Mouse (Mus musculus) neural tube, embryonic 15.5 days (tissue): ENCODE results near the gene Casc3. TPM values are rescaled to one million over a fixed set of nuclear protein-coding genes. Genes with fewer than 3 reads are reported as not detected.

Source experiments
- ATAC-seq: fragments of 200-750 bp; cut with Nextera tagmentation; 2 replicates; pipeline ENCODE4 v1.8.0; 2017; ENCODE audit warnings: mild to moderate bottlenecking, moderate TSS enrichment, moderate library complexity; ENCODE audit not compliant: low FRiP score
- H3K27ac ChIP-seq: fragments of 300-500 bp; sonication (generic); replicated peaks from 2 replicates; pipeline ENCODE4 v1.5.1; 2015; ENCODE audit warnings: mild to moderate bottlenecking, inconsistent platforms
- H3K27me3 ChIP-seq: fragments of 300-500 bp; sonication (generic); replicated peaks from 2 replicates; pipeline ENCODE4 v1.6.1; 2015; ENCODE audit warnings: inconsistent platforms
- H3K36me3 ChIP-seq: fragments of 300-500 bp; sonication (generic); 2 replicates; pipeline ENCODE4 v1.6.1; 2015; ENCODE audit warnings: inconsistent platforms
- H3K4me1 ChIP-seq: fragments of 300-500 bp; sonication (generic); 2 replicates; pipeline ENCODE4 v1.6.1; 2015; ENCODE audit warnings: inconsistent platforms
- H3K4me2 ChIP-seq: fragments of 300-500 bp; sonication (generic); 2 replicates; pipeline ENCODE4 v1.6.1; 2015; ENCODE audit warnings: inconsistent platforms, mild to moderate bottlenecking, moderate library complexity
- H3K4me3 ChIP-seq: fragments of 300-500 bp; sonication (generic); replicated peaks from 2 replicates; pipeline ENCODE4 v1.5.1; 2015; ENCODE audit warnings: mild to moderate bottlenecking, inconsistent platforms
- H3K9ac ChIP-seq: fragments of 300-500 bp; sonication (generic); replicated peaks from 2 replicates; pipeline ENCODE4 v1.6.1; 2015; ENCODE audit warnings: mild to moderate bottlenecking, inconsistent platforms
- H3K9me3 ChIP-seq: fragments of 300-500 bp; sonication (generic); replicated peaks from 2 replicates; pipeline ENCODE4 v1.6.1; 2016; ENCODE audit warnings: inconsistent platforms
- whole genome bisulfite sequencing: fragments of 180-500 bp; shearing (Covaris S2); methylation state at CpG from one replicate; pipeline ENCODE4 v1.1.7; 2015; ENCODE audit warnings: mixed read lengths; 5-methylcytosine and 5-hydroxymethylcytosine counted together
- polyA plus RNA-seq: library from polyadenylated mRNA; unstranded; fragments of >200 nt; fragmentation: Nextera tagmentation; extraction: Ambion mirVana; gene quantifications from 2 replicates; pipeline ENCODE4 v1.2.1, GENCODE M21; 2015

The Casc3 gene
- 44.3 and 46.8 TPM in 2 replicates for polyA plus RNA-seq

DNA sequence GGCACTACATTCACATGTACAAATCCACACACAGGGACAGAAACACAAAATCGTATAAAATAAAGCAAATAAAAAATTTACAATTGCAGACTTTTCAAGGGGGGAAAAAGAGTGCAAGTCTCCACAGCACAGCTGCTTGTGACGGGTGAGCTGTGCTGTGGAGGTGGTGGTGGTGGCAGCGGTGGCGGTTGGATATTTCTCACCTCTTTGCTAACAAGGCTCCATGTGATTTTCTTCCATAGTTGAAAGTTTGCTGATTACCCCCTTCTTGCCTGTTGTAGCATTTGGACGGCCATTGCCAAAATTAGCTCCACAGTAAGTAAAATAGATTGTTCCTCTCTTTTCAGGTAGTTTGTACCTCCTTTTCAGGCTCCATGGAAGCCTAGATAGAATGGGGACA lies at the start of gene Casc3:
Casc3 (plus strand) TSS at position 301 of the 400 bp plus-strand sequence.
- no peak within 1 kb of the TSS for H3K4me3 ChIP-seq
- no peak within 1 kb of the TSS for H3K9ac ChIP-seq
- no peak within 1 kb of the TSS for H3K4me2 ChIP-seq
- 95% methylated on average over 5 of the region's 5 CpGs for WGBS
- H3K36me3 ChIP-seq: peaks cover 80% of the 10 kb centered on the region
- no peak within 1 kb of the TSS for H3K27ac ChIP-seq
- H3K27me3 ChIP-seq: no peaks in the 10 kb centered on the region
- H3K9me3 ChIP-seq: no peaks in the 10 kb centered on the region
- ATAC-seq: no peak
- peaks cover 18% of the 10 kb centered on the region for H3K4me1 ChIP-seq

DNA sequence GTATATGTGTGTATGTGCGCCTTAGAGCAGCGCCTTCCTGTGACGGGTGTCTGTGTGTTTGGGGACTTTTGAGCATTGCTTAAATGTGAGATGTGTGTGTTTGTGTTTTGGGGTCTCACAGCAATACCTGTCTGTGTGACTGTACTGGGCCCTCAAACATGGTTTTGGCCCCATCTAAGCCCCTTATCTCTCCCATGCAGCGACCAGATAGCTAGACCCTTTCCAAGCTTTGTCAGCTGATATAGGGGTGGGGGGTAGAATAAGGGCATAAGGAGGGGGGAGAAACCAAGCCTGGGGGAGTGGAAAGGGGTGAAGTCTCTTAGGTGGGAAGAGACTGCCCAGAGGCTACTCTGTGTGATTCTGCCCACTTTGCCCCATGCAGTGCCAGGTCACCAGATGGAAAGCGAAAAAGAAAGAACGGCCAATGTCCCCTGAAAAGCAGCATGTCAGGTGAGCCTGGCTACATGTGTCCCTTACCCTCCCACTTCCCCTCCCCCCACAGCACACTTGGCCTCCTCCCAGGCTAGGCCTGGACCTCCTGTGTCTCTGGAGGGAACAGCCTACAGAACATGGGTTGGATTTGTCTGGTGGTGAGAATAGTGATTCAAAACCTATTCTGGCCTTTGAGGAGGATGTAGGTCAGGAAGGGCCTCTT lies 48.9 kb upstream of the Casc3 start:
- H3K27me3 ChIP-seq: no peaks in the 10 kb centered on the region
- H3K36me3 ChIP-seq: peaks cover 50% of the 10 kb centered on the region
- 91% methylated on average over 6 of the region's 6 CpGs for WGBS
- H3K27ac ChIP-seq: no peak overlapping the region
- peaks cover 48% of the 10 kb centered on the region for H3K4me1 ChIP-seq
- ATAC-seq: no peak
- H3K4me2 ChIP-seq: no peak overlapping the region
- H3K9me3 ChIP-seq: no peaks in the 10 kb centered on the region
- no peak overlapping the region for H3K9ac ChIP-seq
- H3K4me3 ChIP-seq: no peak overlapping the region

DNA sequence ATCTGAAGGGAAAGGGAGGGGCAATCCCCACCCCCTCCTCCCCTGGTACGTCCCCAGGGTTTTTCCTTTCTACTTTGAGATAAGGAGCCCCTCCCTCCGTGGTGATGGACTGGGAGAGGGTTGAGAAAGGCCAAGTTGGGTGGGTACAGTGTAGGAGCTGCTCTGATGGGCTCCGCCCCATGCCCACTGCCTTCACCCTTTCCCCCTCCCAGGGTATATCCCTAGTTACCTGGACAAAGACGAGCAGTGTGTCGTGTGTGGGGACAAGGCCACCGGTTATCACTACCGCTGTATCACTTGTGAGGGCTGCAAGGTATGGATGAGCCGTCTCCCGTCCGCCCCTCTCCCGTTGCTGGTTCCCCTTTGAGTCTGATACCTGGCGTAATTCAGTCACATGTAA lies 48.0 kb upstream of the Casc3 start:
- Histone ChIP-seq H3K9me3 (no peaks in the 10 kb centered on the region), H3K27ac (no peak overlapping the region), H3K27me3 (no peaks in the 10 kb centered on the region), H3K4me3 (no peak overlapping the region), H3K4me1 (peaks cover 39% of the 10 kb centered on the region), H3K9ac (no peak overlapping the region), H3K4me2 (no peak overlapping the region), H3K36me3 (peaks cover 59% of the 10 kb centered on the region)
- no peak for ATAC-seq
- 90% methylated on average over 12 of the region's 12 CpGs for WGBS

DNA sequence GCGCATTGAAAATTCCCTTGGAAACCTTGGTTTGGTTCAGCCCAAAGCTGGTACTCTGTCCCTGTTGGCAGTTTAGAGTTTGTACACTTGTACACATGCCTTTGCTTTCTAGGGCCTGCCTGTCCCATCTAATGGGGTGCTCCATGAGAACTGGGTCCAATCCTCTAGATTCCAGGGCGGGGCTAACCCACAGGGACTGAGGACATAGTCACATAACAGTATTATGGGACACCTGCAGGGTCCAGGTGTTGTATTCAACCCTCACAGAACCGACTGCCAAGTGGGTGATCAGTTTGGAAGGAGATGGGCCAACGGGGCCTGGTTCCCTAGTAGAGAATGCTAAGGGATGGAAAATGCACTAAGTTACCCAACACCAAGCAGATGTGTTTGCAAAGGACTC lies 42.8 kb upstream of the Casc3 start:
- no peaks in the 10 kb centered on the region for H3K27me3 ChIP-seq
- no peak overlapping the region for H3K9ac ChIP-seq
- no peak overlapping the region for H3K27ac ChIP-seq
- peaks cover 69% of the 10 kb centered on the region for H3K36me3 ChIP-seq
- H3K9me3 ChIP-seq: no peaks in the 10 kb centered on the region
- H3K4me2 ChIP-seq: no peak overlapping the region
- no peak overlapping the region for H3K4me3 ChIP-seq
- no peak for ATAC-seq
- peaks cover 20% of the 10 kb centered on the region for H3K4me1 ChIP-seq
- 94% methylated on average over 4 of the region's 4 CpGs for WGBS

DNA sequence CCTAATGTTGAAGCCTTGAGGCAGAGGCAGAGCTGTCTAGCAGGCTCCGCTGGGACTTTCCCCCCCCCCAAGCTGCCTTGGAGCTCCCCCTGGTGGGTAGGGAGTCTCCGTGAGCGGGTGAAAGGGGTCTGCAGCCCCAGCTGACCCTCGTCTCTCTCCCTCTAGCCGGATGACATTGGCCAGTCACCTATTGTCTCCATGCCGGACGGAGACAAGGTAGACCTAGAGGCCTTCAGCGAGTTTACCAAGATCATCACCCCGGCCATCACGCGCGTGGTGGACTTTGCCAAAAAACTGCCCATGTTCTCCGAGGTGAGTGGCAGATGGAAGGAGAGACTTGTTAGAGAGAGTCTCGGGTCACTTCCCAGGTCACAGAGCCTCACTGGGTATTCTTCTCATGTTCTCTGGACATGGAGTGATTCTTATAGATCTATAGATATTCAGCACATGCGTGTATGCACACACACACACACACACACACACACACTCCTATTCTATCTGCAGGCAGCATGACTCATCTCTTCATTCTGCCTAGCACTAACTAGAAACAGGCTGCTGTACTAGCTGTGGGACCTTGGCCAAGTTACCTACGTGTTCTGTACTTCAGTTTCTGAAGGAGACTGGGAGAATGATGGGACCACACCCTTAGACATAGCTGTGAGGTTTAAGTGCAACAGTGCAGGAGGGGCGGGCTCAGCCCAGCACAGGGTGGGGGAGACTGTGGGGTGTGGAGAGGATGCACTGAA lies 41.8 kb upstream of the Casc3 start:
- 69% methylated on average over 17 of the region's 17 CpGs for WGBS
- Histone ChIP-seq H3K27ac (no peak overlapping the region), H3K9me3 (no peaks in the 10 kb centered on the region), H3K4me2 (no peak overlapping the region), H3K36me3 (peaks cover 59% of the 10 kb centered on the region), H3K27me3 (no peaks in the 10 kb centered on the region), H3K4me1 (peaks cover 30% of the 10 kb centered on the region), H3K9ac (no peak overlapping the region), H3K4me3 (no peak overlapping the region)
- no peak for ATAC-seq

DNA sequence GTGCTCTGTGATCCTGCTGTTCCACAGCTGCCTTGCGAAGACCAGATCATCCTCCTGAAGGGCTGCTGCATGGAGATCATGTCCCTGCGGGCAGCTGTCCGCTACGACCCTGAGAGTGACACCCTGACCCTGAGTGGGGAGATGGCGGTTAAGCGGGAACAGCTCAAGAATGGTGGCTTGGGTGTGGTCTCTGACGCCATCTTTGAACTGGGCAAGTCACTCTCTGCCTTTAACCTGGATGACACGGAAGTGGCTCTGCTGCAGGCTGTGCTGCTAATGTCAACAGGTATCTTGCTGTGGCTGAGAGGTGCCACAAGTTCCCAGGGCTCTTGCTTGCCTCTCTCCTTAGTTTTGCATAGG lies 41.2 kb upstream of the Casc3 start:
- no peak for ATAC-seq
- H3K9me3 ChIP-seq: no peaks in the 10 kb centered on the region
- no peak overlapping the region for H3K4me2 ChIP-seq
- no peaks in the 10 kb centered on the region for H3K27me3 ChIP-seq
- H3K9ac ChIP-seq: no peak overlapping the region
- no peak overlapping the region for H3K4me3 ChIP-seq
- 89% methylated on average over 8 of the region's 8 CpGs for WGBS
- peaks cover 35% of the 10 kb centered on the region for H3K4me1 ChIP-seq
- H3K36me3 ChIP-seq: peaks cover 58% of the 10 kb centered on the region
- no peak overlapping the region for H3K27ac ChIP-seq

DNA sequence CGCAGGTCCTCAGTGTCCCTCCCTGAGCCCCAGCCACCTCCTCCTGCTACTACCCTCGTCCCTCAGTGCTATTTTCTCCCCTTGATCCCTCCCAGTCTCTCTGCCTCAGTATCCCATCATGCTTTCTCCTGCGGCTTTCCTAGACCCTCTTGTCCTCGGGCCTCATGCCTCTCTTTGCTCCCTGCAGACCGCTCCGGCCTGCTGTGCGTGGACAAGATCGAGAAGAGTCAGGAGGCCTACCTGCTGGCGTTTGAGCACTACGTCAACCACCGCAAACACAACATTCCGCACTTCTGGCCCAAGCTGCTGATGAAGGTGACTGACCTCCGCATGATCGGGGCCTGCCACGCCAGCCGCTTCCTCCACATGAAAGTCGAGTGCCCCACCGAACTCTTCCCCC lies 40.6 kb upstream of the Casc3 start:
- no peak for ATAC-seq
- no peak overlapping the region for H3K9ac ChIP-seq
- no peak overlapping the region for H3K27ac ChIP-seq
- H3K4me1 ChIP-seq: peaks cover 41% of the 10 kb centered on the region
- H3K27me3 ChIP-seq: no peaks in the 10 kb centered on the region
- H3K4me3 ChIP-seq: no peak overlapping the region
- no peak overlapping the region for H3K4me2 ChIP-seq
- H3K9me3 ChIP-seq: no peaks in the 10 kb centered on the region
- H3K36me3 ChIP-seq: peaks cover 60% of the 10 kb centered on the region
- 88% methylated on average over 18 of the region's 18 CpGs for whole genome bisulfite sequencing

DNA sequence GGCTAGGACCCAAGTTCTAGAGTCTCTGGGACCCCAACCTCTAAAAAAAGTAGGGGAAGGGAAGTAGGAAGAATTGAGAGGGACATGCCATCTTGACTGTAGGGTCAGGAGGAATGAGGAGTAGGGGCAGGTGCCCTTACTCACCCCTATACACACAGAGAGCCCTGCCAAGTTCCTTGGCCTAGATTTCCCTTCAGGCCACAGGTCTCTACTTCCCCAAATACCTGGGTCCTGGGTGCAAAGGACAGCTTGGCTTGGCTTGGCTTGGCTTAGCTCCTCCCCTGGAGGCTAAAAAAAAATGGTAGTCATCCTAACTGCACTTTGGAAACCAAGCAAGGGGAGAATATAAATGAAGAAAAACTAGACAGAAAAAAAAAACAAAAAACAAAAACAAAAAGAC lies 40.0 kb upstream of the Casc3 start:
- peak overlapping the region; percentile 70; the same call in 1 of the 2 replicates for H3K27ac ChIP-seq
- peaks cover 41% of the 10 kb centered on the region for H3K4me1 ChIP-seq
- peaks cover 63% of the 10 kb centered on the region for H3K36me3 ChIP-seq
- H3K27me3 ChIP-seq: no peaks in the 10 kb centered on the region
- no peaks in the 10 kb centered on the region for H3K9me3 ChIP-seq
- no peak overlapping the region for H3K4me3 ChIP-seq
- ATAC-seq: no peak
- no peak overlapping the region for H3K4me2 ChIP-seq
- H3K9ac ChIP-seq: no peak overlapping the region

DNA sequence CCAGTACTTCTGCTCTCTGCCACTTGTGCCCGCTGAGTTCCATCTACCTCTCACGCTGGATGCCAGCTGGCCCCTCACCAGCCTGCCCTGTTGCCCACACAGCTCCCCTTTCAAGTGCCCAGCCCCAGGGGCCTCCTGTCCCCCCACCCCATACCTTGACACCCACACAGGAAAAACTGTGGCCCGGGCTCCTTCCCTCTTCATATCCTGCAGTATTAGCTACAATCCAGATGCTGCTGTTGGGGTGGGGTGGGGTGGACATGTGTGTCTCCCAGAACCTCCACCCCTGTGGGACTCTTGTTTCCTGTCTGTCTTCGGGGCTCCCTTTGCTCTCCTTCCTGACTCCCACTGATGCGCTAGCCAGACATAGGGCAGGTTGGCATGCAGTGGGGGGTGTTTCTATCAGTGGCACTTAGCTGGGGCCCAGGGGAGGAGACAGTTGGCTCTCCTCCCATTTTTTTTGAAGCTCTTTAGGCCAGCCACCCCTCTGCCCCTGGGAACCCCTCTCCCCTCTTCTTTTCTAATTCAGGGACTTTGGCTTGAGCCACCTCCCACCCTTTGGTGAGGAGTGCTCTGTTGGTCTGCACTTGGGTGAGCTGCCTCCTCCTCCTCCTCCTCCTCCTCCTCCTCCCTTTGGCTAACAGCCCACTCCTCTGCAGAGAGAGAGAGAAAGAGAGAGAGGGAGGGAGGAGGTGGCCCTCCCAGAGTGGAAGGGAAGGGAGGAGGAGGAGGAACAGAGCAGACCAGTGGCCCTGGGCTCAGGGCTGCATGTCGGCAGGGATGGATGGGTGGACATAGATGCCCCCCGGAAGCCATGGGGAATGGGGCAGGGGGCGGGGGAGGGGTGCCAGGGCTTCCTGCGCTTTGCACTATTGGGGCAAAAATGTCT lies 39.0 kb upstream of the Casc3 start:
- H3K27ac ChIP-seq: peak overlapping the region; percentile 70
- H3K27me3 ChIP-seq: no peaks in the 10 kb centered on the region
- H3K9me3 ChIP-seq: no peaks in the 10 kb centered on the region
- peak; percentile 13; the same call in 1 of the 2 replicates for ATAC-seq
- H3K4me3 ChIP-seq: no peak overlapping the region
- peaks cover 68% of the 10 kb centered on the region for H3K36me3 ChIP-seq
- H3K4me2 ChIP-seq: no peak overlapping the region
- no peak overlapping the region for H3K9ac ChIP-seq
- WGBS: 44% methylated on average over 5 of the region's 9 CpGs
- H3K4me1 ChIP-seq: peaks cover 41% of the 10 kb centered on the region

DNA sequence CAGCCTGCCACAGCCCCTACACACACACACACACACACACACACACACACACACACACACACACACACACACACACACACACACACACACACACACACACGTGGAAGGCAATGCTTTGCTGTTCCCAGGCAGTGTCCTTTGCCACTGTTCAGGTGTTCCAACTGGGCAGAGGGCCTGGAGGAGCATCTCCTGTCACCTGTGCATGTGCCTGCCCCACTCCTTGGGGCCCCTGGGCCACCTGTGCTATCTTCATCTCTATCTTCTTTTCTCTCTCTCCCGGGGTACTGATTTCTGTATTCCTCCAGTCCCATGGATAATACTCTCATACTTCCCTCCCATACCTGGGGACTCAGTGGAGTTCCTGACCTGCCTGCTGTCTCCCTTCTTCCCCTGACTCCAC lies 38.4 kb upstream of the Casc3 start:
- 19% methylated on average over 2 of the region's 2 CpGs for WGBS
- ATAC-seq: no peak
- no peak overlapping the region for H3K4me2 ChIP-seq
- peak overlapping the region; percentile 60; the same call in 1 of the 2 replicates for H3K27ac ChIP-seq
- no peaks in the 10 kb centered on the region for H3K27me3 ChIP-seq
- peaks cover 41% of the 10 kb centered on the region for H3K4me1 ChIP-seq
- H3K9me3 ChIP-seq: no peaks in the 10 kb centered on the region
- H3K4me3 ChIP-seq: no peak overlapping the region
- H3K9ac ChIP-seq: no peak overlapping the region; the same call in 1 of the 2 replicates
- H3K36me3 ChIP-seq: peaks cover 64% of the 10 kb centered on the region

DNA sequence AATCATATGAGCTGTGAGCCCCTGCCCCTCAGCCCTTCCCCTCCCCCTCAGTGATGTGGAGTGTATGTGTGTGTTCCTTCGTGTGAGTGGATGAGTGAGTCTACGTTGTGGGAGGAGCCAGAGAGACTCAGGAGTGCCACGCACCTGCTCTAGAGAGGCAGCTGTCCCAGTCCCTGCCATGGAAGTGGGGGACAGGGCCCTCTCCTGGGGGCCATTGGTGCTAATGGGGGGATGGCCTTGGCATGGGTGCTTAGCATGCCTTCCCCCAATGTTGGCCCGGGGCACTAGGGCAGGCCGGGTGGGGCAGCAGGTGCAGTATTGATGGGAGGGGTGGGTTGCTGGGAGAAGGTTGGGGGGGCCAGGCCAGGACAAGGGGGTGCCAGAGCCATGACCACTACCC lies 37.9 kb upstream of the Casc3 start:
- Histone ChIP-seq H3K4me2 (0 out of 2 replicates have a peak overlapping the region, but pooled peaks have one; percentile 7), H3K36me3 (peaks cover 61% of the 10 kb centered on the region)
- WGBS: 23% methylated on average over 5 of the region's 5 CpGs

More for the DNA sequence above, 37.9 kb upstream of the Casc3 start:
- no peak overlapping the region for H3K4me3 ChIP-seq
- no peaks in the 10 kb centered on the region for H3K27me3 ChIP-seq
- H3K9ac ChIP-seq: no peak overlapping the region; the same call in 1 of the 2 replicates
- H3K9me3 ChIP-seq: no peaks in the 10 kb centered on the region
- H3K27ac ChIP-seq: peak overlapping the region; percentile 60; the same call in 1 of the 2 replicates
- 0 out of 2 replicates have a peak, but pooled peaks have one; percentile 6 for ATAC-seq
- H3K4me1 ChIP-seq: peaks cover 43% of the 10 kb centered on the region
